Mouse (Mus musculus) CD4-positive, CD25-positive, alpha-beta regulatory T cell, adult 9 weeks (primary cell): ENCODE results near the gene Eddm3b. TPM values are rescaled to one million over a fixed set of nuclear protein-coding genes. Genes with fewer than 3 reads are reported as not detected.

Experiments
- polyA plus RNA-seq: library from polyadenylated mRNA; unstranded; fragments of 100-300 nt; shearing (Covaris generic); gene quantifications from one replicate; pipeline ENCODE4 v1.2.1, GENCODE M21; 2017

Eddm3b gene
- not detected for polyA plus RNA-seq

DNA sequence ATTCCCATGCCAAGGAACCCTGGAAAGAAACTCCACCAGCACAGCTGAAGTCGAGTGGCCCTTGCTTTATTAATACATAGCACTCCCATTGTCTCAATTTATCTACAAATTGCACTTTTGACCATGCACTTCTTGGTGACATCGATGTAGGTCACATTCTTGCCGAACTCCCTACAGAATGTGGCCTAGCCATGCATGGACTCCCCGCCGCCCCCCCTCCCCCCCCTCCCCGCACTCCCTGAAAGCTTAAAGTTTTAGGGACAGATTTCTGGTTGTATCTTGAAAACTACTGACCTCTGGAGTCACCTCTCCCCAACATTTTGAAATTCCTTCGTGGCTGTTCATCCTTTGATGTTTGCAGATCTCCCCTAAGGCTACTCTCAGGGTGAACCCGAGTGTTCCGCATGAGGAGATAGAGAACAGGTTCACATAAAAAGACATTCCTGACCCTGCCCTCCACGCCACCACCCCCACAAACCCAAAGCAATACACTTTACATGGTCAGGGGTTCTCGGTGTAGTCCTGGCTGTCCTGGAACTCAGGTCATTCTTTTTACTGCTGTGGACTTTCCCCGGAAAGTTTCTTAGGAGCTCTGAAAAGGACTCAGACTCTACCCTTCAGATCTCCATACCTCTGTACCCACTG lies at the start of gene Eddm3b:
TSS of gene Eddm3b (plus strand) at position 511 of the 645 bp plus-strand sequence.

DNA sequence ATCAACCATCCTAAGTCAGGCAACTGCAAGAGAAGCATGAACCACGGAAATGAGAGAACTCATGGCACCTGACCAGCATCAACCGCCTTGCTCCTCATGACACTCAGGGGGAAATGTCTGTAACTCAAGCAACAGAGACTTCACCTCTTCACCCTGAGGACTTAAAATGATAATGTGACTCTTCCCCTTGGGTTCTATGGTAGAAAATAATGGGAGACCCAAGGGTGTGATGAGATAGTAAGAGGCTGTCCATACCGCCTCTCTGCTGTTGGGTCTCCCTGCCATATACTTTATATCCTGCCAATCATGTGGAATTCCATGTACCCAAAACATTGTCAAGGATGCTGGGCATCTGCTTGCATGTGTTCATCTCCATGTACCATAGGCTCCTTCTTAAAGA lies 39.9 kb upstream of the Eddm3b start, which contains the start of gene Olfr750:
TSS of gene Olfr750 (minus strand) at position 101 of the 400 bp plus-strand sequence.

DNA sequence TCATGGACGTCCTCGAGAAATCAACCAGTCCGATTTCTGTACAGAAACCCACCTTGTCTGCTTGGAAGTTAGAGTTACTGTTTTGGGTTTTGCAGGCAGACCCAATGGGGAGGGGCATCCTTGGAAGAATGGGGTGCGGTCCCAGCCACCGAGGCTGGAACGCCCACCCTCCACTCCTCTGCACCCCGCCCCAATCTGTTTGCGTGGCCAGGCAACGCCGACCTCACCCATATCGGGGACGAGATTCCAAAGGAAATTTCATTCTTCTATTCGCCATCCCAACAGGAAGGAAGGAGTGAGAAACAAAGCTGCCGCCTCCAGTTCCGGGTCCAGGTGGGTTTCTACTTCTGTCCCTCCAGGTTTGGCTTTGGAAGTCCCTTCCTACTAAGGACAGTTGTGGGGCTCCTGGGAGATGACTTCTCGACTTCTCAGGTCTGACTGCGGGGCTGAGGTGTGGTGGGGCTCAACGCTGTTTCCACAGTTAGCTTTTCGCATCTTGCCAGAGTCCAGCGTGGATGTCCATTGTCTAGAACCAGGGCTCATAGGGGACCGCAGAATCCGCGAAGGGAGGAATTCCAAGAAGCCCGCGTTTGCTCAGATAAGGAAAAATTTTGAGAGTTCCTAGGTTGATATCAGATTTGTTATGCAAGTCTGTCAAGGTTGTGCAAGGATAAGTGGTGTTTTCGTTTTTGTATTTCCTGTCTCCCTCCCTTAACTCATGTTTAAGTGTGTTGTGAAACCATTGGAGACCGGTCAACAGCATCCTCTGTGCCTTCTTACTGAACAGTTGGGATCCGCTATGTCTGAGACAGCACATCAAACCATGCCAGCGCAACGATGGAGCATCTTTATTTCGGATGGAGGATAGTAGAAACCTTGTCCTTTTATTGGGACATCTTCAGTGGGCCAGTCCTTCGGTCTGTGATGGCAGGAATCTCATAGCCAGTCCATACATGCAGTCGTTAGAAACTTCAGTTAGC lies 23.0 kb upstream of the Eddm3b start, which contains the start of the genes Rnase4 and Ang:
TSS of gene Rnase4 (plus strand) at position 157 of the 980 bp plus-strand sequence.
TSS of gene Ang (plus strand) at position 230 of the 980 bp plus-strand sequence.

DNA sequence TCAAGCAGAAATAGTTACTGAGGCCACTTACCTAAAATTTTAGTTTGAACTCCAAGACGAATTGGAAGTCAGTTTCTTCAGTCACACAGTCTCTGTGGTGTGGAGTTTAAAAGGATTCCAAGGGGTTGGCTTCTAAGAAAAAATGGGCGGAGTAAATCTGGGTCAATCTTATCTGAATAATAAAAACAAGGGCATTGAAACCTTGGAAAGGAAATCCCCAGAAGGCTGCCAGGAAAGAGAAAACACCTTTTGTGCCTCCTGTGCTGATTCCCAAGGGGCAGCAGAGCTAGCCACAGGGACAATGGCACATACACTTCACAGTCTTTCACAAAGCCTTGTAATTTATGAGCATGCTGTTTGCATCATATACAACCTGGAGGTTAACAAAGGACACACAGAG lies 32.5 kb downstream of the Eddm3b start, which contains the start of gene Rnase1:
TSS of gene Rnase1 (minus strand) at position 101 of the 400 bp plus-strand sequence.

DNA sequence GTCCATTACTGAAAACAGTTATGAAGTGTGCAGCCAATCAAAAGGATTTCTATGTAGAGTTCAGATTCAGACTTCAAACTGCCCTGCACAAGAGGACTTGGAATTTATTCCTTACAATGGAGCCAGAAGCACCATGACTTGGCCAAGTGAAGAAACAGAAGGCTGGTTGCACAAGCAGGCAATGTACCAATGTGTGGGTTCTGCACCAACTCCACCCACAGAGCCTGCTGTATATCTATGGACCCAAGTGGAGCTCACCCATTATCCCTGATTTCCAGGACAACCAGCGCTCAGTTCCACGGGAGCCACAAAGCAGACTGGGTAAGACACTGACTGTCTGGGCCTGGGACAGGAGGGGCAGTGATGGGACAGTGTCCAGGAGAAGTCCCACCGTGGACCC lies 47.8 kb downstream of the Eddm3b start, which contains the start of gene Rnase2b:
TSS of gene Rnase2b (plus strand) at position 285 of the 400 bp plus-strand sequence.

Other genes starting within 250 kb of the Eddm3b start
- 28.8 TPM for gene Tep1, start 243.9 kb upstream of the Eddm3b start, polyA plus RNA-seq
- gene Klhl33, start 216.9 kb upstream of the Eddm3b start, polyA plus RNA-seq = 0.05 TPM
- gene Osgep, start 189.5 kb upstream of the Eddm3b start, polyA plus RNA-seq = 70.8 TPM
- gene Apex1, start 189.5 kb upstream of the Eddm3b start, polyA plus RNA-seq = 86.5 TPM
- gene Pip4p1, start 183.6 kb upstream of the Eddm3b start, polyA plus RNA-seq = 6.1 TPM
- 55.3 TPM for gene Pnp, start 183.3 kb upstream of the Eddm3b start, polyA plus RNA-seq
- not detected for gene Gm49342, start 169.9 kb upstream of the Eddm3b start, polyA plus RNA-seq
- 1.1 TPM for gene Pnp2, start 158.4 kb upstream of the Eddm3b start, polyA plus RNA-seq
- gene Rnase10, start 106.7 kb upstream of the Eddm3b start, polyA plus RNA-seq = not detected
- not detected for gene Rnase9, start 72.6 kb upstream of the Eddm3b start, polyA plus RNA-seq
- not detected for gene Rnase11, start 64.3 kb upstream of the Eddm3b start, polyA plus RNA-seq
- not detected for gene Rnase12, start 56.8 kb upstream of the Eddm3b start, polyA plus RNA-seq
- gene Olfr750, start 40.0 kb upstream of the Eddm3b start, polyA plus RNA-seq = not detected
- gene Rnase4, start 23.3 kb upstream of the Eddm3b start, polyA plus RNA-seq = 19.2 TPM
- gene Ang, start 23.3 kb upstream of the Eddm3b start, polyA plus RNA-seq = 3.6 TPM
- 0.93 TPM for gene Rnase6, start 9.5 kb downstream of the Eddm3b start, polyA plus RNA-seq
- gene Rnase1, start 32.4 kb downstream of the Eddm3b start, polyA plus RNA-seq = not detected
- not detected for gene Rnase2b, start 47.8 kb downstream of the Eddm3b start, polyA plus RNA-seq
- gene Ang2, start 84.7 kb downstream of the Eddm3b start, polyA plus RNA-seq = not detected
- gene Ear14, start 89.0 kb downstream of the Eddm3b start, polyA plus RNA-seq = not detected
- gene Rnase2a, start 141.7 kb downstream of the Eddm3b start, polyA plus RNA-seq = not detected
- gene Gm7247, start 247.3 kb downstream of the Eddm3b start, polyA plus RNA-seq = not detected